Mouse (Mus musculus) midbrain, embryonic 15.5 days (tissue): Measurements from ENCODE around the gene Memo1. TPM values are rescaled to one million over a fixed set of nuclear protein-coding genes. Genes with fewer than 3 reads are reported as not detected.

Experiments
- polyA plus RNA-seq: library from polyadenylated mRNA; unstranded; fragments of >200 nt; fragmentation: Nextera tagmentation; extraction: Ambion mirVana; gene quantifications from 2 replicates; pipeline ENCODE4 v1.2.1, GENCODE M21; 2015

Gene Memo1
- polyA plus RNA-seq, 1 experiment from 2014 or later, result 57.8 TPM

Other genes with a start within 250 kb of the Memo1 start
- gene Srd5a2, start 247.6 kb downstream of the Memo1 start, polyA plus RNA-seq, result 0.10 and 0.14 TPM in 2 replicates
- 182 and 191 TPM in 2 replicates for gene Dpy30, start 28.4 kb upstream of the Memo1 start, polyA plus RNA-seq
- gene Spast, start 43.5 kb upstream of the Memo1 start, polyA plus RNA-seq, result 37.6 and 38.4 TPM in 2 replicates
- gene Slc30a6, start 100.1 kb upstream of the Memo1 start, polyA plus RNA-seq, result 32.3 and 33.0 TPM in 2 replicates
- gene Nlrc4, start 163.6 kb upstream of the Memo1 start, polyA plus RNA-seq, result 0.41 and 0.43 TPM in 2 replicates
- 45.6 and 46.7 TPM in 2 replicates for gene Yipf4, start 194.0 kb upstream of the Memo1 start, polyA plus RNA-seq
- gene Birc6, start 232.8 kb upstream of the Memo1 start, polyA plus RNA-seq, result 80.6 and 95.1 TPM in 2 replicates